Mouse (Mus musculus): ENCODE data around the gene Ddx49. TPM values are rescaled to one million over a fixed set of nuclear protein-coding genes. Genes with fewer than 3 reads are reported as not detected.

The Ddx49 gene
- total RNA-seq, 2 experiments from 2014 or later = 39.7 to 40.2 TPM

- peak; percentile 86 to 91 for DNase-seq
Measured at GRCm38 (mm10) chr8:70316511-70317504, 14.5 kb upstream of the Ddx49 start.

- peak; percentile 83 for DNase-seq
Measured at GRCm38 (mm10) chr8:70315624-70316510, 13.6 kb upstream of the Ddx49 start, which contains the start of gene Cers1. Gene Cers1, plus strand, starts transcription at chr8:70315775.

GRCm38 (mm10) chr8:70313399-70313798, 11.1 kb upstream of the Ddx49 start:
- no peak for DNase-seq

GRCm38 (mm10) chr8:70309311-70309710, 7.0 kb upstream of the Ddx49 start:
- DNase-seq = no peak

- no peak for DNase-seq
Measured at GRCm38 (mm10) chr8:70302901-70303300, 612 bp upstream of the Ddx49 start.

GRCm38 (mm10) chr8:70300881-70301280, 1.4 kb downstream of the Ddx49 start:
- no peak for DNase-seq

- peak; percentile 56 to 63 for DNase-seq
Measured at GRCm38 (mm10) chr8:70293988-70294405, 8.3 kb downstream of the Ddx49 start.

GRCm38 (mm10) chr8:70286737-70287136, 15.6 kb downstream of the Ddx49 start:
- DNase-seq = no peak

- DNase-seq = no peak
Measured at GRCm38 (mm10) chr8:70285304-70285703, 17.0 kb downstream of the Ddx49 start.

- DNase-seq = no peak
Measured at GRCm38 (mm10) chr8:70284421-70284820, 17.9 kb downstream of the Ddx49 start.

GRCm38 (mm10) chr8:70283136-70284077, 18.9 kb downstream of the Ddx49 start:
- no peak for DNase-seq

GRCm38 (mm10) chr8:70282603-70283135, 19.6 kb downstream of the Ddx49 start, which contains the start of gene Homer3:
Gene Homer3, plus strand, starts transcription at chr8:70282827.
- peak; percentile 82 to 84 for DNase-seq

- peak; percentile 22 to 32 for DNase-seq
Measured at GRCm38 (mm10) chr8:70281001-70281400, 21.3 kb downstream of the Ddx49 start.

- DNase-seq = no peak
Measured at GRCm38 (mm10) chr8:70279266-70279665, 23.0 kb downstream of the Ddx49 start.

- DNase-seq = peak; percentile 54 to 66
Measured at GRCm38 (mm10) chr8:70278175-70278574, 24.1 kb downstream of the Ddx49 start.

GRCm38 (mm10) chr8:70276476-70276875, 25.8 kb downstream of the Ddx49 start:
- DNase-seq = no peak

- DNase-seq = no peak
Measured at GRCm38 (mm10) chr8:70274350-70274749, 27.9 kb downstream of the Ddx49 start.

GRCm38 (mm10) chr8:70272949-70273348, 29.3 kb downstream of the Ddx49 start:
- no peak for DNase-seq

GRCm38 (mm10) chr8:70268799-70269565, 33.3 kb downstream of the Ddx49 start:
- peak in 1 of 2 experiments; percentile 31 for DNase-seq

- DNase-seq = no peak
Measured at GRCm38 (mm10) chr8:70268311-70268710, 34.0 kb downstream of the Ddx49 start.
